Mouse (Mus musculus) cerebellum, adult 18-20 months (tissue): Measurements from ENCODE around the gene Rps3.

Source experiments
- DNase-seq, 2 experiments: peaks; one replicate each; pipeline ENCODE4 v3.0.0; 2021

The Rps3 gene

DNA sequence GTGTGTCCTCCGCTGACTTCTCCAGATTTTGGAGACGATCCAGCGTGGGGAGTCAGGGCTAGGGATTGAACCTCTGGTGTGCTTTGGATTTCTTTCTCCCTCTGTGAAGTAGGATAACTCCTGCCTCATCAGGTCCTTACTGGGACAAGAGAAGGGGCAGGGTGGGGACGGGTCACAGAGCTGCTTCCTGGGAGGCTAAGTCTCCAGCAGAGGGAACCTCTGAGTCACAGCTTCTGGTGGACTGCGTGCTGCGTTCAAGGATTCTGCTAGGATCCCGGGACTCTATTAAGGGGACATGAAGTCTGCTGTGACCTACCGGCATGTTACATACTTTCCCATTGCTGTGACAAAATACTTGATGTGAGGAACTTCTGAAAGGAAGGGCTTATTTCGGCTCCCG is 44.7 kb downstream of the Rps3 start:
- DNase-seq, result no peak

DNA sequence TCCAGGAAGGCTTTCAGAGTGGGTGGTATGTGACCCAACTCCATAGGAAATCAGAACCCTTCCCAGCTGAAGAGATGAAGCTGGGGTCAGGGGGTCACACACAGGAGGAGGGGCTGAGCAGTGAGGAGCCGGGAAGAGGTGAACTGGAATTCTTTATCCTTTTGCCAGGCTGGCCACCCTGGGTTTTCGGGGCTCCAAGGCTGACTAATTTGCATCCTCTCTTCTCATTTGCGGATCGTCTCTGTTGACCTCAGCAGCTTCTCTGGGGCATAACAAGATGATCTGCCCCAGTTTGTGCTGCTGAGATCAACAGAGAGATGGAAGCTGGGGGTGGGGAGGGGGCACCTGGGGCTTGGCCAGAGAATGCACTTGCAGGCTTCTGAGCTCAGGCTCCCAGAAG is 47.0 kb downstream of the Rps3 start:
- DNase-seq, result no peak

DNA sequence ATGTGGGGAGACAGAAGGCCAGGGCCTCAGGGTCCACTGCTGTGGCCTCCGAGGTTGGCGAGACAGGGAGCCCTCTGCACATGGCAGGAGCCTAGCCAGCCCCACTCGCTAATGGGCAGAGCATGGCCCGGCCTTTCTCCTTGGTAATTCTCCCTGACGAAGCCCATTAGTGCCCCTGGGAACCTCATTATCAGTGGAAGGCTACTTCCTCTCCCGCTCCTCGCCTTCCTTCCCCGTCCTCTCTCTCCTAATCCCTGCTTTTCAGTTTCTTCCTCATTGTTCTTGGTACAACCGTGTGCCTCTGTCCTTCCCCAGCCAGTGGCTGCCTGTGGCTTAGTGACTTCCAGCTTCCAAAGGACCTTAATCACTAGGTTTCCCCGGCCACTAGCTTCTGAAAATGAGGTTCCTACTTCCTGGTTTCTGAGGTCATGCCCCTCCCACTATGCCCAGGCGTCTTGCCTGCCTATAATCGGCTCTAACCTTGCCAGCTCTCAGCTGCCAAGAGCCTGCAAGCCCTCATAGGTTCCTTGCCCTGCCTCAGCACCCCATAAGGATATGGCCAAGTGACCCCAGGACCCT is 48.8 kb downstream of the Rps3 start:
- DNase-seq, result no peak

DNA sequence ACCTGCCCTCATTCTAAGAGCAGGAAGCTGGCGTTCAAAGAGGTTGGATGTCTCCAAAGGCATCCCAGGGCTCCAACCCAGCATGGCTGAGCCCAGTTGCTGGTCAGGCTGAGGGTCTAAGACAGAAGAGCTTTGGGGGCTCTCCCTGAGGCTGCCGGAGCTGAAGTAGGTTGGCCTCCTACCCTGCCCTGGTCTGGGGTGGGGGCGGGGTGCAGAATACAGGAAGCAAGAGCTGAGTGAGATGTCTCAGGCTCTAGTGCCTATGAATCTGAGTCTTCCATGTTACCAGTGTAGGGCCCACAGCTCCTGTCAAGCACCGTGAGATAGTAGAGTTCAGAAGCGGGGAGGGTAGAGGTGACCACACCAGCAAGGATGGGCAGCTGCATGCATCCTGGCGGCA is 50.7 kb downstream of the Rps3 start:
- DNase-seq, result no peak

DNA sequence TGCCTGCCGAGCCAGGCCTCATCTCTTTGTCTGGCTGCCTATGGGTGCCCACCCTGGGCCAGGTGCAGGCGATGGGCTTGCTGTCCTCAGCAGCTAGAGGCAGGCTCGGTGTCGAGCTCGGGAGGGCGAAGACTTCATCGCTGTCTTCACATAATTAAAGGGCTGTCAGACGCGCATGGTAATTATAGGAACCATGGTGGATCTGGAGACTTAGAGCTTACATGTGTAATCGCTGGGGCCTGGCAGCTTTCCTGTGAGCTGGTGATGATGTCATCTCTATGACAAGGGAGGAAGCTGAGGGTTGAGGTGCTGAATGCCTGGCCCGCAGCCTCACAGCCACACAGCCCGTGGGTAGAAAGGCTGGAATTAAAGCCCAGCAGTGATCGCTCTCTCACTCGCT is 51.3 kb downstream of the Rps3 start:
- no peak for DNase-seq

DNA sequence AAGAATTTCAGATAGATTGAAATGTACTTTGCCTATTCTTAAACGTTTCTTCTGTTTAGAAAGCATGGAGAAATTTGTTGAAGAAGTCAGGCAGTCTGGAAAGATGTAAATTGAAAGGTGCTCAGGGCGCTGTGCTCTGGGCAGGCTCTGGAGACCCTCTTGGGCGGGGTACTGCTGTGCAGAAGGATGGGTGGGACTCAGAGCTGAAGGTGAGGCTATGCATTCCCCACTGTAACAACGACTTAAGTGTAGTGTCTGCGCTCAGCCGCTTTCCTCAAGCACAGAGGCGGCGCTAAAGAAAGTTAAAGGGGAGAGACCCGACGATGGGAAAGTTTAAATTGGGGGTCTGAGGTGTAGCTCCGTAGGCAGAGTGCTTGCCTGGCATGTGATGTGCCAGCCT is 53.3 kb downstream of the Rps3 start:
- DNase-seq, result no peak

DNA sequence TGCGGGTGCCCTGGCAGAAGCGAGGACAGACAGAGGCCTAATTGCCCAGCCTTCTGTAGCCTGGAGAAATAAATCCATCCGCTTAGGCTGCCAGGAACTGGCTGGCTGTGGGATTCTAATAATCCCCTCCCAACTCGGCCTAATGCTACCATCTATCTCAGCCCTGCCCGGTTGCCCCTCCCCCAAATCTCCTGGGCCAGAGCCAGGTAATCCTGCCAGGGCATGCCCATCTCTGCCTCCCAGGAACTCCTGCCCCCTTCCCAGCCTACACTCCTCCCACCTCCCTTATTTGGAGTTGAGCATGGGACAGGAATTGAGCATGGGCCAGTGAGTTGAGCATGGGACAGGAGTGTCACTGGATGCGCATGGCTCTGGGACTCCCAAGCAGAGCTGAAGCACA is 53.8 kb downstream of the Rps3 start:
- no peak for DNase-seq

DNA sequence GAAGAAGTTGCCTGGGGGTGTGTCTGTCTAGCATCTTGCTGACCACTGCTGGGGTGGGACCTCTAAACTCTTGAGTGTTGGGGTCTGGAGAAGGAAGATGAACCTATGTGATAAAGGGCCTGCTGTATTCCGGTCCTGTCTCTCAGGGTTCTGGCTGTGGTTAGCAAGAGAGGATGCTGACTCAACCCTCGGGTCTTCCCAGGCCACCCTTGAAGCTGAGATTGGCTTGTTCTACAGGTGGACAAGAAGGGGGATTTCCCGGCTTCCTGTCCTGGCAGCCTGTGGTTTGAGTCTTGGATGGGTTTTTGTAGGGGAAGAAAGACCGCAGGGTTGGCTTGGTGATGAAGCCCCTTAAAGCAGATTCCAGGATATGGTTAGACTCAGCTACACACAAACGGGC is 54.7 kb downstream of the Rps3 start:
- DNase-seq, result no peak

DNA sequence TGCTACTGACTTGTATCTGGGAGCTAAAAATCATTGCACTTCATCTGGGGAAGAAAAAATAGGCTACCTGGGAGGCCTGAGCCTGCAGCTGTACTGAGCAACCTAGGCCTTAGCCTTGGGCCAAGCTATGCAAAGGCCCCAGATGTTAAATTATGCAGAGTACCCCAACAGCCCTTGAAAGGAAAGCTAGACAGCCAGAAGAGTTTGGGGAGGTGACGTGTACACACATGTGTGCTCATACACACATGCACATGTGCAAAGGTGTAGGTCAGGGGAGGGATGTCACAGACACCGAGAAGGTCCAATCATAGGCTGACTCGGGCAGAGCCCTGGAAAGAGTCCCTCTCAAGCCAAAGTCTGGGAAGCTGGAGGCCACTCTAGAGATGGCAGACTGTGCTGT is 55.6 kb downstream of the Rps3 start:
- DNase-seq, result no peak
